Mouse (Mus musculus) naive thymus-derived CD4-positive, alpha-beta T cell, adult 2 months (primary cell): ENCODE results near the gene Olfr522.
"Not testable (repeated sequence)": the region's sequence is repeated elsewhere in the genome, so short reads cannot be mapped to it uniquely, and the experiment has no call there.

Experiments used
- DNase-seq: peaks from one replicate; pipeline ENCODE4 v3.0.0-alpha.2; 2011; ENCODE audit warnings: low read depth

Gene Olfr522

GRCm38 (mm10) chr7:140160363-140160762 is 4.2 kb downstream of the Olfr522 start:
- DNase-seq, result no peak

GRCm38 (mm10) chr7:140154218-140154927 is 10.2 kb downstream of the Olfr522 start, which contains the start of gene Sprn:
Gene Sprn, minus strand, starts transcription at chr7:140154877.
- DNase-seq, result no peak

- DNase-seq, result no peak
Observed at GRCm38 (mm10) chr7:140153829-140154217, 10.7 kb downstream of the Olfr522 start.

- DNase-seq, result no peak
Observed at GRCm38 (mm10) chr7:140153383-140153782, 11.2 kb downstream of the Olfr522 start.

GRCm38 (mm10) chr7:140144550-140144949 is 20.0 kb downstream of the Olfr522 start:
- no peak for DNase-seq

GRCm38 (mm10) chr7:140141350-140141749 is 23.2 kb downstream of the Olfr522 start:
- DNase-seq, result peak; percentile 86

- no peak for DNase-seq
Observed at GRCm38 (mm10) chr7:140138021-140138310, 26.6 kb downstream of the Olfr522 start.

- peak; percentile 98 for DNase-seq
Observed at GRCm38 (mm10) chr7:140137135-140138020, 27.2 kb downstream of the Olfr522 start, which contains the start of gene Mtg1. Gene Mtg1, plus strand, starts transcription at chr7:140137564.

- no peak for DNase-seq
Observed at GRCm38 (mm10) chr7:140135106-140135770, 29.3 kb downstream of the Olfr522 start.

GRCm38 (mm10) chr7:140134033-140134432 is 30.5 kb downstream of the Olfr522 start:
- DNase-seq, result not testable (repeated sequence)

- not testable (repeated sequence) for DNase-seq
Observed at GRCm38 (mm10) chr7:140132184-140132583, 32.4 kb downstream of the Olfr522 start.

GRCm38 (mm10) chr7:140127911-140128310 is 36.7 kb downstream of the Olfr522 start:
- DNase-seq, result no peak

GRCm38 (mm10) chr7:140126934-140127333 is 37.6 kb downstream of the Olfr522 start:
- DNase-seq, result no peak

- no peak for DNase-seq
Observed at GRCm38 (mm10) chr7:140126022-140126350, 38.6 kb downstream of the Olfr522 start.

GRCm38 (mm10) chr7:140125278-140126021 is 39.1 kb downstream of the Olfr522 start:
- DNase-seq, result peak; percentile 91

GRCm38 (mm10) chr7:140124382-140124781 is 40.2 kb downstream of the Olfr522 start:
- no peak for DNase-seq

GRCm38 (mm10) chr7:140122765-140123164 is 41.8 kb downstream of the Olfr522 start:
- no peak for DNase-seq

- DNase-seq, result no peak
Observed at GRCm38 (mm10) chr7:140121338-140121910, 43.1 kb downstream of the Olfr522 start.

- DNase-seq, result no peak
Observed at GRCm38 (mm10) chr7:140120484-140120883, 44.1 kb downstream of the Olfr522 start.

- peak; percentile 90 for DNase-seq
Observed at GRCm38 (mm10) chr7:140116329-140117054, 48.1 kb downstream of the Olfr522 start, which contains the start of gene Echs1. Gene Echs1, minus strand, starts transcription at chr7:140116476.
